Mouse (Mus musculus): ENCODE measurements at regions not wholly inside any gene's neighbourhood (a gene's known extent, or its start where the extent isn't known, plus 50 kb on each side); places are given as distances from the start of the nearest gene placed in this dataset.

- ATAC-seq (ENCODE audit: low FRiP score, low read depth): no peak
- Histone ChIP-seq H3K9me3 (ENCODE audit: control insufficient read depth, low read length) (no peaks in the 10 kb centered on the region), H3K4me3 (replicated peaks; ENCODE audit: low read length) (no peak overlapping the region), H3K27me3 (ENCODE audit: control insufficient read depth, insufficient read depth, low read length) (no peaks in the 10 kb centered on the region), H3K9ac (ENCODE audit: low read depth, low read length, severe bottlenecking) (no peak overlapping the region), H3K27ac (replicated peaks; ENCODE audit: low read depth, low read length) (no peak overlapping the region), H3K4me1 (ENCODE audit: control insufficient read depth, insufficient read depth, low read length) (peaks cover 12% of the 10 kb centered on the region; the same call in 1 of the 2 replicates), H3K36me3 (ENCODE audit: control insufficient read depth, insufficient read depth, low read length) (no peaks in the 10 kb centered on the region), H3K4me2 (replicated peaks; ENCODE audit: low read depth, low read length, severe bottlenecking) (no peak overlapping the region)
- TF ChIP-seq POLR2A (IDR thresholded peaks at IDR 0.05; ENCODE audit: borderline replicate concordance, extremely low read depth, insufficient read depth, insufficient read length): no peak
- no peak for DNase-seq (ENCODE audit: low spot score)
- 35% methylated on average over 6 of the region's 6 CpGs for WGBS
Observed at GRCm38 (mm10) chr2:146565693-146566092, 53.5 kb upstream of the Ralgapa2 start.

- ATAC-seq (ENCODE audit: low FRiP score, low read depth): peak; percentile 50
Observed at GRCm38 (mm10) chr2:146568171-146568842, 56.2 kb upstream of the Ralgapa2 start.

GRCm38 (mm10) chr2:146571036-146571435, 58.9 kb upstream of the Ralgapa2 start:
- 85% methylated on average over 11 of the region's 11 CpGs for WGBS
- Histone ChIP-seq H3K27ac (replicated peaks; ENCODE audit: low read depth, low read length) (no peak overlapping the region), H3K9me3 (ENCODE audit: control insufficient read depth, low read length) (no peaks in the 10 kb centered on the region), H3K4me3 (replicated peaks; ENCODE audit: low read length) (no peak overlapping the region), H3K4me2 (replicated peaks; ENCODE audit: low read depth, low read length, severe bottlenecking) (no peak overlapping the region), H3K27me3 (ENCODE audit: control insufficient read depth, insufficient read depth, low read length) (no peaks in the 10 kb centered on the region), H3K9ac (ENCODE audit: low read depth, low read length, severe bottlenecking) (no peak overlapping the region), H3K36me3 (ENCODE audit: control insufficient read depth, insufficient read depth, low read length) (no peaks in the 10 kb centered on the region), H3K4me1 (ENCODE audit: control insufficient read depth, insufficient read depth, low read length) (peaks cover 13% of the 10 kb centered on the region; the same call in 1 of the 2 replicates)
- no peak for DNase-seq (ENCODE audit: low spot score)
- no peak for ATAC-seq (ENCODE audit: low FRiP score, low read depth)
- no peak for TF ChIP-seq POLR2A (IDR thresholded peaks at IDR 0.05; ENCODE audit: borderline replicate concordance, extremely low read depth, insufficient read depth, insufficient read length)

More at GRCm38 (mm10) chr2:146568171-146568842, 56.2 kb upstream of the Ralgapa2 start:
- no peak overlapping the region for H3K4me3 ChIP-seq (replicated peaks; ENCODE audit: low read length)
- H3K27me3 ChIP-seq (ENCODE audit: control insufficient read depth, insufficient read depth, low read length): no peaks in the 10 kb centered on the region
- H3K36me3 ChIP-seq (ENCODE audit: control insufficient read depth, insufficient read depth, low read length): no peaks in the 10 kb centered on the region
- H3K27ac ChIP-seq (replicated peaks; ENCODE audit: low read depth, low read length): no peak overlapping the region
- WGBS: 46% methylated on average over 11 of the region's 11 CpGs
- H3K9me3 ChIP-seq (ENCODE audit: control insufficient read depth, low read length): no peaks in the 10 kb centered on the region
- H3K4me1 ChIP-seq (ENCODE audit: control insufficient read depth, insufficient read depth, low read length): peaks cover 3% of the 10 kb centered on the region; the same call in 1 of the 2 replicates
- H3K4me2 ChIP-seq (replicated peaks; ENCODE audit: low read depth, low read length, severe bottlenecking): no peak overlapping the region
- DNase-seq (ENCODE audit: low spot score): no peak
- no peak overlapping the region for H3K9ac ChIP-seq (ENCODE audit: low read depth, low read length, severe bottlenecking)
- no peak for TF ChIP-seq POLR2A (IDR thresholded peaks at IDR 0.05; ENCODE audit: borderline replicate concordance, extremely low read depth, insufficient read depth, insufficient read length)

DNA sequence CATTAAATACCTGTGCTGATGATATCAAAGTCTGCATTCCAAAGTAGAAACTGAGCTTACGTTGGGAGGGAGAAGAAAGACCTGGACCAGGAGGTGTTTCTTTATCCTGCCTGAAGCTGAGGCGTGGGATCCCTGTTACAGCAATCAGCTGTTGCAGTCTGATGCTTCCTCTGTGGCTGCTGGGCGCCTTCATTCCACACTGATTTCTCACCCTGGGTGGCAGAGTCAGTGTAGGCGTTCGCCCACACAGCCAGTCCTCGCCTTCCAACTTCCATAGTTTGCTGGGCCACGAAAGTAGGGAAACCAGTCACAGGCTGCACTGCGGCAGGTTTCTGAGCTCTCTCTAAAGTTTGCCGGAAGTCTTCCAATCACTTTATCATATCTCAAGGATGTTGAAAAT, 59.7 kb upstream of the Ralgapa2 start:
- Histone ChIP-seq H3K4me3 (replicated peaks; ENCODE audit: low read length) (no peak overlapping the region), H3K27ac (replicated peaks; ENCODE audit: low read depth, low read length) (no peak overlapping the region), H3K4me2 (replicated peaks; ENCODE audit: low read depth, low read length, severe bottlenecking) (no peak overlapping the region), H3K9ac (ENCODE audit: low read depth, low read length, severe bottlenecking) (no peak overlapping the region), H3K36me3 (ENCODE audit: control insufficient read depth, insufficient read depth, low read length) (no peaks in the 10 kb centered on the region), H3K4me1 (ENCODE audit: control insufficient read depth, insufficient read depth, low read length) (peaks cover 18% of the 10 kb centered on the region; the same call in 1 of the 2 replicates), H3K9me3 (ENCODE audit: control insufficient read depth, low read length) (no peaks in the 10 kb centered on the region), H3K27me3 (ENCODE audit: control insufficient read depth, insufficient read depth, low read length) (no peaks in the 10 kb centered on the region)
- WGBS: 88% methylated on average over 9 of the region's 9 CpGs
- DNase-seq (ENCODE audit: low spot score): no peak
- ATAC-seq (ENCODE audit: low FRiP score, low read depth): no peak
- TF ChIP-seq POLR2A (IDR thresholded peaks at IDR 0.05; ENCODE audit: borderline replicate concordance, extremely low read depth, insufficient read depth, insufficient read length): no peak

- Histone ChIP-seq H3K27ac (replicated peaks; ENCODE audit: low read depth, low read length) (0 out of 2 replicates have a peak overlapping the region, but pooled peaks have one; percentile 39), H3K9me3 (ENCODE audit: control insufficient read depth, low read length) (no peaks in the 10 kb centered on the region), H3K4me1 (ENCODE audit: control insufficient read depth, insufficient read depth, low read length) (peaks cover 16% of the 10 kb centered on the region; the same call in 1 of the 2 replicates), H3K4me3 (replicated peaks; ENCODE audit: low read length) (no peak overlapping the region), H3K27me3 (ENCODE audit: control insufficient read depth, insufficient read depth, low read length) (no peaks in the 10 kb centered on the region), H3K9ac (ENCODE audit: low read depth, low read length, severe bottlenecking) (no peak overlapping the region), H3K36me3 (ENCODE audit: control insufficient read depth, insufficient read depth, low read length) (no peaks in the 10 kb centered on the region), H3K4me2 (replicated peaks; ENCODE audit: low read depth, low read length, severe bottlenecking) (no peak overlapping the region)
- ATAC-seq (ENCODE audit: low FRiP score, low read depth) (peak; percentile 30), DNase-seq (ENCODE audit: low spot score) (no peak)
- WGBS: 22% methylated on average over 3 of the region's 3 CpGs
- no peak for TF ChIP-seq POLR2A (IDR thresholded peaks at IDR 0.05; ENCODE audit: borderline replicate concordance, extremely low read depth, insufficient read depth, insufficient read length)
Observed at GRCm38 (mm10) chr2:146575610-146576297, 63.6 kb upstream of the Ralgapa2 start.
